Mouse (Mus musculus): ENCODE results near the gene Efcab11. TPM values are rescaled to one million over a fixed set of nuclear protein-coding genes. Genes with fewer than 3 reads are reported as not detected.
"Not testable (repeated sequence)": the region's sequence is repeated elsewhere in the genome, so short reads cannot be mapped to it uniquely, and the experiment has no call there.

Gene Efcab11
- total and polyA plus RNA-seq, 3 experiments: 2.5 to 3.5 TPM; not detected in 1

DNA sequence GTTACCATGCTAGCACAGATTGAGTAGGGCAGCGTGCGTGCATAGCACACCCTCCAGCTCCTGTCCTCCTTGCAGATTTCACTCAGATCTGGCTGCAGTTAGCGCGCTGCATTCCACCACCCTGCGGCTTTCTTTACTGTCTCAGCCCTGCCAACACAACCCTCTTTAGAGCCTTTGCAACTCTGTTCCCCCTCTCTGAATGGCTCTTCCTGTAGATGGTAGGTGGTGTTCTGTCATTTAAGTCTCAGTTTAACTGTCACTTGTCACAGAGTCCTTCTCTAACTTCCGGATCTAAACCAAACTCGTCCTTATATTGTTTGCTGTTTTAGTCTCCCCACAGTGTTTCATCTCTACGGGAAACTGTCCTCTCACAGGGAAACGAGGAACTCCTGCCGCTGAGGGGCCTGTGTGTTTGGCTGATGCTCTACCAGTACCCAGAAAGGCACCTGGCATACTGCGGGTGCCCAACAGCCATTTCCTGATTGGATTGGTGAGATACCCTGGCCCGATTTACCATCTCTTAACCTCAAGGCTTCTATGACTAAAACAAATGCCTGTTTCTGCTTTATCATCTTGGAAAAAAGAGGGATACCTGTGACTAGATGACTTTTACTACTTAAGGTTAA lies 62.8 kb downstream of the Efcab11 start:
- DNase-seq (ENCODE audit: low read depth, low spot score): no peak
- Histone ChIP-seq H3K4me3 (ENCODE audit: control insufficient read depth in 1 of 2, insufficient read depth in 1 of 2, low read depth in 2 of 2, low read length in 2 of 2) (no peak overlapping the region), H3K36me3 (ENCODE audit: control insufficient read depth in 1 of 2, insufficient read depth in 2 of 2, low read length in 2 of 2) (no peaks in the 10 kb centered on the region), H3K27me3 (ENCODE audit: control insufficient read depth in 1 of 2, insufficient read depth in 2 of 2, low read length in 2 of 2) (no peaks in the 10 kb centered on the region), H3K9ac (ENCODE audit: control insufficient read depth, low read depth, low read length, poor library complexity, severe bottlenecking) (no peak overlapping the region), H3K4me1 (ENCODE audit: control insufficient read depth in 1 of 2, insufficient read depth in 2 of 2, low read length in 2 of 2) (no peaks in the 10 kb centered on the region), H3K9me3 (replicated peaks; ENCODE audit: insufficient read depth, low read length) (no peaks in the 10 kb centered on the region), H3K27ac (ENCODE audit: control insufficient read depth, low read depth, low read length) (no peak overlapping the region), H3K79me2 (ENCODE audit: control insufficient read depth, insufficient read depth, low read length, poor library complexity) (no peaks in the 10 kb centered on the region)
- TF ChIP-seq MYB (IDR thresholded peaks at IDR 0.05; ENCODE audit: low read depth, low read length) (no peak), POLR2AphosphoS2 (IDR thresholded peaks at IDR 0.05; ENCODE audit: low read length) (no peak), SMC3 (IDR thresholded peaks at IDR 0.05; ENCODE audit: low read depth, low read length) (no peak), GABPA (IDR thresholded peaks at IDR 0.05; ENCODE audit: low read depth, low read length) (no peak), MXI1 (IDR thresholded peaks at IDR 0.05; ENCODE audit: low read depth, low read length) (no peak), UBTF (IDR thresholded peaks at IDR 0.05; ENCODE audit: borderline replicate concordance, insufficient read depth, low read depth, low read length) (no peak), SIN3A (IDR thresholded peaks at IDR 0.05; ENCODE audit: low read length) (no peak), GATA1 (IDR thresholded peaks at IDR 0.05; ENCODE audit: low read depth, low read length) (no peak), MAZ (IDR thresholded peaks at IDR 0.05; ENCODE audit: low read depth, low read length) (no peak), POLR2AphosphoS5 (IDR thresholded peaks at IDR 0.05; ENCODE audit: borderline replicate concordance, low read depth, low read length) (no peak), USF2 (IDR thresholded peaks at IDR 0.05; ENCODE audit: borderline replicate concordance in 1 of 2, insufficient read depth in 1 of 2, low read depth in 1 of 2, low read length in 2 of 2) (no peak), MAFK (IDR thresholded peaks at IDR 0.05; ENCODE audit: borderline replicate concordance, low read depth, low read length) (no peak), NRF1 (IDR thresholded peaks at IDR 0.05; ENCODE audit: insufficient read depth, low read depth, low read length, poor library complexity, severe bottlenecking) (no peak), ELF1 (IDR thresholded peaks at IDR 0.05; ENCODE audit: low read depth, low read length) (no peak), TCF12 (IDR thresholded peaks at IDR 0.05; ENCODE audit: low read depth, low read length) (no peak), RAD21 (IDR thresholded peaks at IDR 0.05; ENCODE audit: low read depth, low read length) (no peak)

DNA sequence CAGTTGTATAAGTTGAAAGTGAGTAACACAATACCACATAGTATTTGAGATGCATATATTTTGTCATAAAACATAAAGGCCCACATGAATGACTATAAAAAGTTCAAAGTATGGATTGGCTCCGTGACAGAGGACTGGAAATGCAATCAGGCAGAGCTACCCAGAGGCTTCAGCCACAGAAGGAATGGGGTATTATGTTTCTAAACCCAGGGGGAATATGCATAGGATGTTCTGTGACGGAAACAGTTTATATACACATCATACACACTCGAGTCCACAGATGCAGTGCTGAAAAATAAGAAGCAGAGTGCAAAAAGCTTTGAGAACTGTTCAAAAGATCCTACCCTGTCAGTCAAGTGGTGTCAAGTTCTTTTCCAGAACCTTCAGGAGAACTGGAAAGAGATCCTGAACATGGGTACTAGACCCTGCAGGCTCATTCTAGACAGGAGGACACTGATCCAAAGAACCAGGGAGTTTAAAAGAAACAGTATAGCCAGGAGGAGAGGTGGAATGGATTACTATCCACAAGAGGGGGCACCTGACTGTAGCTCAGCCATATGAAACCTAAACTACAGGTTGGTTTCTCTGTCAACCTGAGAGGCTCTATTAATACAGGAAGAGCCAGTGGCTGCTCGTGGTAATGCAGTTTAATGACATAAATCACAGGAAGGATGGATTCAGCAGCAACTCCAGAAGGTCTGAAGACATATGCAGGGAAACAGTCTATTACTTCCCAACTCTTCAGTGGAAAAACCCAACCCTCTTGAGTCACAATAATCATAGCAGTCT lies 64.9 kb downstream of the Efcab11 start:
- DNase-seq (ENCODE audit: low read depth, low spot score): no peak

DNA sequence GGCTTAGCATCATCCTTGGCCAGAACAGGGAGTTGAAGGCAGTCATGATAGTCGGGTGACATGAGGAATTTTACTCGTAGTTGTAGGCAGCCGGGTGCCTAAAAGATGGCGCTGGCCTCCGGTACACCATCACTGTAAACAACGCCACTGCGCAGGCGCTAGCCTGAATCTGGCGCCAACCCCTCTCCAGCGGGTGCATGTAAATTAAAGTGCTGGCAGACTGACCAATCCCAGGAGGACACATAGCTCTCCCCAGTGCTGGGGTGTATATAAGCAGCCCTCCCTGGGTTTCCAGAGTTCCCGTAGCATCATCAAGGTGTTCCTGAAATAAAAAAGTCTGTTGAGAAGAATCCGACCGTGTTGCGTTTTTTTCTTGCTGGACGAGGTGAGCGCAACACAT lies 66.2 kb downstream of the Efcab11 start:
- H3K27ac ChIP-seq (ENCODE audit: control insufficient read depth, low read depth, low read length); H3K4me1 ChIP-seq (ENCODE audit: control insufficient read depth in 1 of 2, insufficient read depth in 2 of 2, low read length in 2 of 2); DNase-seq (ENCODE audit: low read depth, low spot score); H3K9me3 ChIP-seq (replicated peaks; ENCODE audit: insufficient read depth, low read length); H3K27me3 ChIP-seq (ENCODE audit: control insufficient read depth in 1 of 2, insufficient read depth in 2 of 2, low read length in 2 of 2); H3K79me2 ChIP-seq (ENCODE audit: control insufficient read depth, insufficient read depth, low read length, poor library complexity); H3K4me3 ChIP-seq (ENCODE audit: control insufficient read depth in 1 of 2, insufficient read depth in 1 of 2, low read depth in 2 of 2, low read length in 2 of 2); H3K36me3 ChIP-seq (ENCODE audit: control insufficient read depth in 1 of 2, insufficient read depth in 2 of 2, low read length in 2 of 2); H3K9ac ChIP-seq (ENCODE audit: control insufficient read depth, low read depth, low read length, poor library complexity, severe bottlenecking): not testable (repeated sequence)

More for the DNA sequence above, 64.9 kb downstream of the Efcab11 start:
- no peak overlapping the region for H3K9ac ChIP-seq (ENCODE audit: control insufficient read depth, low read depth, low read length, poor library complexity, severe bottlenecking)
- H3K4me3 ChIP-seq (ENCODE audit: control insufficient read depth in 1 of 2, insufficient read depth in 1 of 2, low read depth in 2 of 2, low read length in 2 of 2): no peak overlapping the region
- no peaks in the 10 kb centered on the region for H3K9me3 ChIP-seq (replicated peaks; ENCODE audit: insufficient read depth, low read length)
- H3K4me1 ChIP-seq (ENCODE audit: control insufficient read depth in 1 of 2, insufficient read depth in 2 of 2, low read length in 2 of 2): no peaks in the 10 kb centered on the region
- no peaks in the 10 kb centered on the region for H3K79me2 ChIP-seq (ENCODE audit: control insufficient read depth, insufficient read depth, low read length, poor library complexity)
- H3K36me3 ChIP-seq (ENCODE audit: control insufficient read depth in 1 of 2, insufficient read depth in 2 of 2, low read length in 2 of 2): no peaks in the 10 kb centered on the region
- no peak overlapping the region for H3K27ac ChIP-seq (ENCODE audit: control insufficient read depth, low read depth, low read length)
- no peaks in the 10 kb centered on the region for H3K27me3 ChIP-seq (ENCODE audit: control insufficient read depth in 1 of 2, insufficient read depth in 2 of 2, low read length in 2 of 2)
- no peak for TF ChIP-seq MXI1 (IDR thresholded peaks at IDR 0.05; ENCODE audit: low read depth, low read length)
- peak in 2 of 3 experiments; percentile 2 to 9; a peak in 2 of 6 replicates for TF ChIP-seq CTCF (IDR thresholded peaks at IDR 0.05 in 2 of 3, conservative IDR thresholded peaks at IDR 0.05 in 1 of 3; ENCODE audit: control insufficient read depth in 1 of 3, insufficient read depth in 1 of 3, low read depth in 2 of 3, low read length in 3 of 3, poor library complexity in 1 of 3, severe bottlenecking in 1 of 3)
